10 mouse cellular contexts compared by ENCODE assay signal in the genomic region with DNA sequence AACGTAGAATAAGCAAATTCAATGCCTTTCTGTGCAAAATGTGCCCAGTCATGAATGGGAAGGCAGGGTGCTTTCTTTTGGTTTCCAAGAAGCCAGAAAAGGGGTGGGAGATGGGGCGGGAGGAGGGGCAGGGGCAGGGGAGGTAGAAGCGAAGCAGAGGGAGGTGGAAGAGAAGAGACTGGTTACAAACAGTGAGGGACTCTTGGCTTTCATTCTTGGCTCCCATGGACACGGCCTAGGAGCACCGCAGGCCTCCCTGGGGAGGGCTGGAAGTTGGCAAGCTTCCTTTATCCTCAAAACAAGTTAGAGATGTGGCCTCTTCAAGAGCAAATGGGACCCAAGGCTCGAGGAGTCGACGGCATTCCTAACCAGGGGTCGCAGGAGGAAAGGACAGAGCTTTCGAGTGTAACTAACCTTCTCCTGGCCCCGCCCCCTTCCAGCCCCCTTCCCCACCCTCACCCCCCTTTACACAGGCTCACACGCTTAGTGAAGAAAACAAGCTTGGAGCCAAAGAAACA. TPM values are rescaled to one million over a fixed set of nuclear protein-coding genes. Genes with fewer than 3 reads are reported as not detected.
DNase-seq lines count a peak whose midpoint lies in the region; ATAC-seq lines count a peak whose summit lies in the region.
"Had no signal": no experiment of that assay in that cellular context is flagged by ENCODE, and none has a peak within 500 bp of the region (broad histone marks: within the 10 kb centered on the region; RNA-seq: fewer than 3 reads in every experiment).

A gene (plus strand): TSS at position 195 of the 518 bp plus-strand sequence.

- DNase-seq in cerebellum, adult 11-12 months, result peak; percentile 20
- DNase-seq in cerebellum, postnatal 36 days, result no peak
- DNase-seq in forebrain, embryonic 10.5 days (ENCODE audit: extremely low spot score, low spot score), result peak; percentile 18
- DNase-seq in heart, postnatal 14 days, result peak; percentile 50 to 53
- DNase-seq in kidney, postnatal 36 days, result peak; percentile 24 to 40
- peak; percentile 32 for DNase-seq in lung, postnatal 36 days
- DNase-seq in urinary bladder, postnatal 25 days (ENCODE audit: low spot score), result no peak

- H3K4me3 ChIP-seq in forebrain, embryonic 10.5 days, result peak within 1 kb of the TSS; percentile 36

- intact Hi-C loops in heart, postnatal 14 days (cut with DNase I), result no loop called here

- H3K36me3 ChIP-seq in forebrain, embryonic 10.5 days (replicated peaks), result no peaks in the 10 kb centered on the region

- peaks cover 25% of the 10 kb centered on the region for H3K4me1 ChIP-seq in forebrain, embryonic 10.5 days

- WGBS in forebrain, embryonic 10.5 days, result 10% methylated on average over 12 of the region's 12 CpGs

- peak within 1 kb of the TSS; percentile 83 for H3K27ac ChIP-seq in forebrain, embryonic 10.5 days
- H3K27ac ChIP-seq: macrophage had no signal

- H3K9me3 ChIP-seq in forebrain, embryonic 10.5 days, result no peaks in the 10 kb centered on the region

- ATAC-seq in megakaryocyte-erythroid progenitor cell, adult 5-6 weeks (replicated peaks; ENCODE audit: low FRiP score, low TSS enrichment, poor library complexity, severe bottlenecking), result no peak

- no peaks in the 10 kb centered on the region for H3K27me3 ChIP-seq in forebrain, embryonic 10.5 days (ENCODE audit: poor library complexity, severe bottlenecking)

RNA-seq across cellular contexts. Expression of the gene that starts here (rescaled TPM):
- polyA plus RNA-seq in forebrain, embryonic 10.5 days (2016; fragmentation: Nextera tagmentation; extraction: Ambion mirVana), result 0.23 and 0.53 TPM in 2 replicates
- total RNA-seq in heart, postnatal 14 days (2021), result under 1 TPM; 0.29 to 0.36 TPM
- not detected in 2 replicates for total RNA-seq in megakaryocyte-erythroid progenitor cell, adult 5-6 weeks (2014; fragmentation: Nextera tagmentation)
- total RNA-seq in megakaryocyte-erythroid progenitor cell, adult 5-6 weeks (2017), result not detected in 2 replicates
- polyA plus RNA-seq: C2C12, macrophage had no signal

Comparison
In these comparisons a context has a peak if more than half of its experiments do, and no peak if none do; other contexts are left out.
1. DNase-seq: peak in cerebellum, adult 11-12 months (single experiment), kidney, postnatal 36 days (2 of 2) and lung, postnatal 36 days (single experiment); none in cerebellum, postnatal 36 days (0 of 2) and urinary bladder, postnatal 25 days (single experiment).
2. Peak in DNase-seq, H3K4me3 ChIP-seq and H3K27ac ChIP-seq in forebrain, embryonic 10.5 days; RNA of the gene not detected or under 1 TPM.
3. Peak in DNase-seq in heart, postnatal 14 days; RNA of the gene not detected or under 1 TPM.